Mouse (Mus musculus) heart, adult 2 months (tissue): ENCODE data around the gene Rnf40. TPM values are rescaled to one million over a fixed set of nuclear protein-coding genes. Genes with fewer than 3 reads are reported as not detected.
A peak's percentile ranks its signal among the peaks of the same experiment; 100 is the strongest.

ENCODE experiments used
- DNase-seq, 2 experiments: peaks; one replicate each; pipeline ENCODE4 v3.0.0; 2021
- H3K27ac ChIP-seq: fragments of 200-600 bp; 2 replicates; pipeline ENCODE4 v1.8.1; 2022
- H3K27me3 ChIP-seq: fragments of 200-500 bp; 2 replicates; pipeline ENCODE4 v1.6.1; 2012; ENCODE audit warnings: mild to moderate bottlenecking, low read length, inconsistent platforms, mixed read lengths; ENCODE audit not compliant: control insufficient read depth, insufficient read depth
- H3K36me3 ChIP-seq: fragments of 200-500 bp; 2 replicates; pipeline ENCODE4 v1.6.1; 2012; ENCODE audit warnings: low read length, inconsistent platforms; ENCODE audit not compliant: control insufficient read depth, insufficient read depth
- H3K4me1 ChIP-seq: fragments of 200-500 bp; 2 replicates; pipeline ENCODE4 v1.6.1; 2011; ENCODE audit warnings: low read length; ENCODE audit not compliant: control insufficient read depth, insufficient read depth
- H3K4me3 ChIP-seq: fragments of 200-600 bp; 2 replicates; pipeline ENCODE4 v1.8.1; 2022
- H3K79me2 ChIP-seq: fragments of 200-500 bp; replicated peaks from 2 replicates; pipeline ENCODE4 v1.6.1; 2012; ENCODE audit warnings: mild to moderate bottlenecking, inconsistent platforms, low read length, moderate library complexity, mixed read lengths; ENCODE audit not compliant: control insufficient read depth, insufficient read depth
- H3K9ac ChIP-seq: fragments of 200-500 bp; 2 replicates; pipeline ENCODE4 v1.6.1; 2012; ENCODE audit warnings: low read depth, mild to moderate bottlenecking, control low read depth, inconsistent platforms, low read length, mixed read lengths
- CTCF ChIP-seq: fragments of 200-600 bp; IDR thresholded peaks from 2 replicates; pipeline ENCODE4 v1.8.1; 2022; ENCODE audit warnings: antibody characterized with exemption, mild to moderate bottlenecking, moderate library complexity
- EP300 ChIP-seq: fragments of 200-500 bp; IDR thresholded peaks from 2 replicates; pipeline ENCODE4 v1.6.1; 2011; ENCODE audit warnings: low read depth, low read length, control low read depth; ENCODE audit not compliant: insufficient read depth
- POLR2A ChIP-seq: fragments of 200-500 bp; IDR thresholded peaks from 2 replicates; pipeline ENCODE4 v1.6.1; 2011; ENCODE audit warnings: mild to moderate bottlenecking, low read depth, low read length, control low read depth; ENCODE audit not compliant: insufficient read depth
- WGBS: fragments of 180-500 bp; shearing (Covaris S2); methylation state at CpG from one replicate; pipeline ENCODE4 v1.1.7; 2018; 5-methylcytosine and 5-hydroxymethylcytosine counted together
- intact Hi-C: fragments of 180-260 bp; cut with DNase I; formaldehyde crosslinking; loops from one replicate; pipeline ENCODE4 v1.15.1; 2025
- polyA plus RNA-seq: library from polyadenylated mRNA; depleted of rRNA; stranded (reverse); fragments of >200 nt; gene quantifications from 2 replicates; pipeline ENCODE4 v1.2.3, GENCODE M21; 2012
- total RNA-seq, 2 experiments: library from RNA; stranded (reverse); gene quantifications; 2 replicates each; pipeline ENCODE4 v1.2.3; 2021

The Rnf40 gene
- total and polyA plus RNA-seq, 3 experiments, result 18.2 to 44.8 (median 41.0) TPM

GRCm38 (mm10) chr7:127607150-127607549 is 18.6 kb downstream of the Rnf40 start:
- intact Hi-C loops, result no loop called here
- WGBS, result 74% methylated on average over 6 of the region's 6 CpGs
- Histone ChIP-seq H3K4me3 (no peak overlapping the region), H3K9ac (no peak overlapping the region), H3K79me2 (no peaks in the 10 kb centered on the region), H3K4me1 (no peaks in the 10 kb centered on the region), H3K36me3 (no peaks in the 10 kb centered on the region), H3K27ac (no peak overlapping the region), H3K27me3 (no peaks in the 10 kb centered on the region)
- DNase-seq, result no peak
- TF ChIP-seq POLR2A (no peak), CTCF (no peak), EP300 (no peak)

- intact Hi-C loops, result loop anchor here (5.0 kb wide), 1 partner anchor 264 kb away; the partner anchor contains the start of gene Zfp768
- no peak for DNase-seq
- Histone ChIP-seq H3K9ac (no peak overlapping the region), H3K27ac (no peak overlapping the region), H3K79me2 (no peaks in the 10 kb centered on the region), H3K27me3 (no peaks in the 10 kb centered on the region), H3K4me1 (peaks cover 5% of the 10 kb centered on the region), H3K36me3 (no peaks in the 10 kb centered on the region), H3K4me3 (no peak overlapping the region)
- TF ChIP-seq CTCF, result no peak
- TF ChIP-seq EP300, result no peak
- no peak for TF ChIP-seq POLR2A
- WGBS, result 98% methylated on average over 29 of the region's 29 CpGs
These were observed 22.4 kb downstream of the Rnf40 start for GRCm38 (mm10) chr7:127611011-127611410.

- H3K79me2 ChIP-seq, result no peaks in the 10 kb centered on the region
- H3K27ac ChIP-seq, result no peak overlapping the region
- H3K4me3 ChIP-seq, result no peak overlapping the region
- no peaks in the 10 kb centered on the region for H3K27me3 ChIP-seq
- DNase-seq, result no peak
- WGBS, result 96% methylated on average over 26 of the region's 26 CpGs
- no peak overlapping the region for H3K9ac ChIP-seq
- no peaks in the 10 kb centered on the region for H3K36me3 ChIP-seq
- peaks cover 5% of the 10 kb centered on the region for H3K4me1 ChIP-seq
- intact Hi-C loops, result loop anchor here (5.0 kb wide), 1 partner anchor 264 kb away; the partner anchor contains the start of gene Zfp768
- TF ChIP-seq POLR2A, result no peak
- no peak for TF ChIP-seq CTCF
- no peak for TF ChIP-seq EP300
These were observed 23.0 kb downstream of the Rnf40 start for GRCm38 (mm10) chr7:127611561-127611960.

DNA sequence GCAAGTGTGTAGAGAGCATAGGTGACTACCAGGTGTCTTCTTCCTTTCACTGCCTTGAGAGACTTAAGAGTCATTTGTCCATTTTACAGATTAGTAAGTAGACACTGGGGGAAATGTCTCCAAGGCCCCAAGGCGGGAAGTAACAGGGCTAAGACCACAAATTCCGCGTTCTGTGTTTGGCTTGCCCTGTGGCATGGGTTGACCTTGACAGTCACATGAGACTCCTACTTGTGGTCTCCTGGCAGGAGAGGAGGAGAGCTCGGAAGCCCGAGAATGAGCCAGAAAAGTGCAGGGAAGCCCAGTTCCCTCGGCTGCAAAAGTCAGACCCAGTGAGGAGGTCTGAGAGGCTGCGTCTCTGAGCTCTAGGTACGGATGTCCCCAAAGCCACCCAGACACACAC is 24.9 kb downstream of the Rnf40 start:
- 68% methylated on average over 8 of the region's 8 CpGs for WGBS
- TF ChIP-seq CTCF (no peak), POLR2A (no peak; the same call in 1 of the 2 replicates), EP300 (no peak)
- Histone ChIP-seq H3K9ac (no peak overlapping the region), H3K27ac (peak overlapping the region; percentile 89; the same call in 1 of the 2 replicates), H3K4me3 (no peak overlapping the region), H3K27me3 (no peaks in the 10 kb centered on the region), H3K79me2 (no peaks in the 10 kb centered on the region), H3K4me1 (peaks cover 5% of the 10 kb centered on the region), H3K36me3 (no peaks in the 10 kb centered on the region)
- DNase-seq, result no peak
- intact Hi-C loops, result loop anchor here (5.0 kb wide), 1 partner anchor 266 kb away; the partner anchor contains the start of gene Zfp768

GRCm38 (mm10) chr7:127614091-127614490 is 25.5 kb downstream of the Rnf40 start:
- Histone ChIP-seq H3K4me3 (peak overlapping the region; percentile 99), H3K4me1 (peaks cover 5% of the 10 kb centered on the region), H3K79me2 (no peaks in the 10 kb centered on the region), H3K36me3 (no peaks in the 10 kb centered on the region), H3K9ac (peak overlapping the region; percentile 90), H3K27me3 (no peaks in the 10 kb centered on the region), H3K27ac (peak overlapping the region; percentile 89)
- no peak for DNase-seq
- TF ChIP-seq CTCF, result no peak
- no peak for TF ChIP-seq POLR2A
- no peak for TF ChIP-seq EP300
- WGBS, result 22% methylated on average over 8 of the region's 8 CpGs
- intact Hi-C loops, result loop anchor here (5.0 kb wide), 1 partner anchor 267 kb away; the partner anchor contains the start of gene Zfp768

- no peaks in the 10 kb centered on the region for H3K36me3 ChIP-seq
- DNase-seq, result peak; percentile 77 to 79
- 1% methylated on average over 37 of the region's 44 CpGs for WGBS
- peak overlapping the region; percentile 89 for H3K27ac ChIP-seq
- TF ChIP-seq CTCF (peak; percentile 11; the same call in 1 of the 2 replicates), POLR2A (no peak; the same call in 1 of the 2 replicates), EP300 (no peak)
- no peaks in the 10 kb centered on the region for H3K79me2 ChIP-seq
- intact Hi-C loops, result loop anchor here (5.0 kb wide), 1 partner anchor 267 kb away; the partner anchor contains the start of gene Zfp768
- H3K27me3 ChIP-seq, result no peaks in the 10 kb centered on the region
- peaks cover 5% of the 10 kb centered on the region for H3K4me1 ChIP-seq
- H3K9ac ChIP-seq, result peak overlapping the region; percentile 90
- H3K4me3 ChIP-seq, result peak overlapping the region; percentile 99
These were observed 25.9 kb downstream of the Rnf40 start for GRCm38 (mm10) chr7:127614511-127614890.
